Mouse (Mus musculus) ES-CJ7 (cell line): ENCODE data around the gene Kcnh1.

Experiments used
- DNase-seq: peaks from one replicate; pipeline ENCODE4 v3.0.0; 2011; ENCODE audit warnings: low read depth, low spot score

Kcnh1 gene

DNA sequence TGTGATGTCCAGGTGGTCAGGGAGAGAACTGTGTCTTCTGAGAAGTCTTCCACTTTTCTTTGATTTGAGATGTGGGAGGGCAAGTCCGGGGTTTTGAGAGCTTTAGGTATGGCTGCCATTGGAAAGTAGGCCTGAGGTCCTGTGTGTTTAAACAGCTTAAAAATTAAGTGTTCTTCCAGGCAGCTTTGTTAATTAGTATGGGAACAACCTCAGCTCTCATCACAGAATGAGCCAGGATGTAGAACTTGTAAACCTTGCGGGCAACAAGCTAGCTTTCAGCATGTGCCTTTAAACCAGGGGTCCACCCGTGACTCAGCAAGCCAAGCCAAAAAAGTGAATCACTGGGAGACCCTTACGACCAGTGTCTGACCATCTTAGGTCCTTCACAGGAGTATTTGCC is 214.6 kb downstream of the Kcnh1 start:
- DNase-seq, result no peak

DNA sequence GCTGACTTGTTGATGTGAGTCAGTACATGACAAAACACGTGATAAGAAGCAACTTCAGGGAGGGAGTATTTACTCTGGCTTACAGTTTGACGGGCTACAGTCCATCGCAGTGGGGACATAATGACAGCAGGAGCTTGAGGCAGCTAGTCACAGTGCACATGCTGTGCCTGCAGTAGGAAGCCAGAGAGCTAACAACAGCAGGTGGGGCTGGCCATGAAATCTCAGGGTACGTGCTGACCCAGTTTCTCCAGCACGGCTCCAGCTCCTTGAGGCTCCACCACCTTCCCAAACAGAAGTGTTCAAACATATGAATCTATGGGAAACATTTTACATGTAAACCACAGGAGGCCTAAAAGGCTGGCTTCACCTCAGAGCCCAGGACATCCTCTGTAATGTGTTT is 216.0 kb downstream of the Kcnh1 start:
- no peak for DNase-seq

DNA sequence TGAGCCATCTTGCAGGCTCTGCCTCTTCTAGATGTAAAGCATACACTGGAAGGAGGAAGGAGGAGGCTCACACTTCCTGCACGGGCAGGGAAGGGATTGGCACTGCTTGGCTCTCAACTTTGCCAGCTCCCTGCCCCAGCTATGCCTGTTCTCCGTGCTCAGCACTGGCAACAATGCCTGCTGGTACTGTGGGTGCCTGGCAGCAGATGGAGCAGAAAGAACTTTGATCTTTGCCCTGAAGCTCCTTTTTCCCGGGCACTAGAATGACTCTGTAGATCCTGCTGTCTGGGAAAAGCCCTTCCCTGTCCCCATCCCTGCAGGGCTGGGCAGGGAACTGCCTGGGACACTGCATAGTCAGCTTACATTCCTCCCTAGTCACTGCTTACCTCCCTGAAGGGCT is 225.2 kb downstream of the Kcnh1 start:
- DNase-seq, result no peak

DNA sequence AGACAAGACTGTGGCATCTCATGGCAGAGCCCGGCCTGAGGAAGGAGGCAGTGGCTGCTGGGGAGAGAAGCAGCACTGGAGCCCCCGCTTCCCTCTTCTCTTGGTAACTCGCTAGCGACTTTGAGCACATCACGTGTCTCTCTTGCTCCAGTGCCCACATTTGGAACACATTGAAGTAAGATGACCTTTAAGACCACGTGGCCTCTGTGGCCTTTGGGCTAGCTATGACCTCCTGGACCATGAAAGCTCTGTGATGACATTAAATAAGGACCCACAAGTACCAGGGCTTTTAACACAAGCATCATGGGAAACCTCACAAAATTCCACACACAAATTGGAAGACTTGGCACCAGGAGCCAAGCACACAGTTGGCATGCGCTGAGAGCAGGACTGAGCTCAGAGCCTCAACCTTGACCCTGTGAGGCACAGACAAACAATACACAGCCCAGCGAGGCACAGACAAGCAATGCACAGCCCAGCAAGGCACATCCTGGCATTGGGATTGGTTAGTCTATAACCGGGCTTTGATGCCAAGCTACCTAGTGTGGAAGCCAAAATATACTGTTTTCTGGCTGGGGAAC is 225.8 kb downstream of the Kcnh1 start:
- no peak for DNase-seq

DNA sequence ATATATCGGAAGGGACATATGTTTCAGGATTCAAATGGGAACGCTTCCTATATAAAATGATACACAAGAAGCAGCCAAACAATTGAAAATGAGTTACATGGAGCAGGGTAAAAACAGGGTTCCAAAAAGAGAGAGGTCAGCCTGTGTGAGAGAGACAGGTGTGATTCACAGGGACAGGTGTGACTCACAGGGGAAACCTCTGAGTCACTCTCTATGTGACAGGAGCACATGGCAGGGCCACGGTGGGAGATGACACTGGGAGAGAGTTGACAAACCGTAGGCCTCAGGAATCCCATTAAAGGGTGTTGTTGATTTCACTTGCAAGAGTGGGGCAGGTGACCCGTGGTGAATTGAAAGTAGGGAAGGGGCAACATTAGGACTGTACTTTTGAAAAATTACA is 228.6 kb downstream of the Kcnh1 start:
- no peak for DNase-seq

DNA sequence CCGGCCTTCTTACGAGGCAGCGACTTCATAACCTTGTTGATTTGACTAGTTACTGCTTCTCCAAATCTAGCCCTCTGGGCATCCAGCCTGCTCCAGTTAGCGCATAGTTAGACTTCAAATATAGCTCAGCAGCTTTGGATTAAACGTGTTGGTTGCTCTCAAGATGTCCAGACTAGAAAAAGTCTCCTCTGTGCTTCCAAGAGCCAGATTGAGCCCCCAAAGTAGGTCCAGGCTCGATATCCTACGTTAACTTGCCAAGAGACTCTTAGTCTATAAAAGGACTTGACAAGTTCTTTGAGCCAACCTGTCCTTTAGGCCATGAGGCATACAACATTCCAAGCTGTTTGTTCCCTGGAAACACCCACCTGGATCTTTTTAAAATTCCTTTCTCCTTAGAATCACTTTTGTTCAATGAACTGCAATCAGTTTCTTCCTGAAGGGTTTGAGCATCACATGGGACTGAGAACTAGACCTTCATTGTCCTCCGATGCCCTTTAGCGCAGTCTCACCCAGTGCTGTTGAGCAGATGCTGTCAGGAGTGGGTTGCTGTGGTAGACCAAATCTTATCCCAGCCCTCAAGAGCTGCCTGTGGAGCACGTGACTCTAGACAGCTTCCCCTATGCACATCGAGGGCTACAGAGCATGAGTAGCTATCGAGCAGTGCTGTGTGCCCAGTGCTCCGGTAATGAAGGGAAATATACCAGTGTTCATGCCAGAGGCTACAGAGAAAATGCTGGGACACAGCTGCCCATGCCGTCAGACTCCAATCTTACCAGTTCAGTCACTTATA is 231.0 kb downstream of the Kcnh1 start:
- DNase-seq, result no peak

DNA sequence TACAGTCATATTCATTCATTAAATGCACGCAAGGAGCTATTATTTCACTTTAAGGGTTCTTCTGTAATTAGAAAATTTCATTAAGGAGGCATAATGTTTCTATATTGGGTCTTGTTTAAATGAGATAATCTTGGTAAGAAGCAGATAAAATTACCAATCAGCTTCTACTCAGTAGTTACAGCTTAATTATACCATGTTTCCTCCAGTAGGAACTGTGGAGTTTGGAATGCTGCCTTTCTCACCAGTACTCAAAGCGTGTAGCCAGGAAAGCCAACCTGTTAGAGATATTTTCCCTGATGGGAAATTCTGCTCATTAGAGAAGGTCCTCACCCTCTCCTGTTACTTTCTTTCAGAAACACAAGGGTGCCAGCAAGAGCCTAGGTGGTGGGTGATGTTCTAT is 240.8 kb downstream of the Kcnh1 start:
- no peak for DNase-seq

DNA sequence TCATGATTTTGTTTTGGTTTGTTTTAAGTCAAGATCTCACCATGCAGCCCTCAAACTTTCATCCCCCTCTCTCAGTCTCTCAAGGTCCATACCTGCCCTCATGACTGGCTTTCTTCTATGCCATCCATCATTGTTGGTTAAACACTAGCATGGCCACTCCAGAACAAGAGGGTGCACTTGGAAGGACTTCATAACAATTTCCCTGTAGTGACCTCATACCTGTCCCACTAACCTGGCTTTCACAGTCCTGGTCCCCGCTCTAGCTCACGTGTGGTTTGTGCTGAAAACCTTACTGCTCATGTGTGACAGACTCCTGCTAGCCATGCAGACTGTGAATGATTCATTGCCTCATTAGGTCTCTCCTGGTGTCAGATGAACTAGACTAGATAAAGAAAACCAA is 244.9 kb downstream of the Kcnh1 start:
- DNase-seq, result no peak

DNA sequence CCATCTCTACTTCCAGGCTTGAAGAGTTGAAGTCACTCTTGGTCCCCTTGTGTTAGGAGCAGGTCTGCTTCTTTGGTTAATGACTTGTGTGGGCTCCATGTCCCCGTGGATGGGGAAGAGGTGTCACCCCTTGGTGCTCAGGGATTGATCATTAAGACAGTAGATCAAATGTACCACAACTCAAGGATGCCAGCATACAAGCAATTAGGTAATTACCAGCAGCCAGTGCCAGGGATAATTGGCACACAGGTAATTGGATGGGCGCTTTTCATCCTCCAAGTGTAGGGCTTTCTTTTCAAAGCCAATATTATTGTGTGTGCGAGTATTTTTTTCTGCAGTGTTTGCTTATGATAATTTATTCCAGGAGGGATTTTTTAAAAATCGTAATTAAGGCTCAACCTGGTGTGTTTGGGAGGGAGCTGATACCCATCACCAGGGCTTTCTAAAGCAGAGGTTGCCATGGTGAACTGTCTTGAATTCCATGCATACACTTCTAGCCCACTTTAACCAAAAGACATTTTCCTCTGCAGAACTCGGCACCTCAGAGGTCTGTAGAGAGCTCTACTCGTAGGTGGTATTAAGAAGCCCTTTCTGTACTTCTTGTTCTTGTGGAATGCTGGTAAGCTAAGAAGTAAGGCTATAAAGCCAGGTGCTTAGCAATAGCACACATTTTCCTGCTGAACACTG is 248.7 kb downstream of the Kcnh1 start:
- no peak for DNase-seq

DNA sequence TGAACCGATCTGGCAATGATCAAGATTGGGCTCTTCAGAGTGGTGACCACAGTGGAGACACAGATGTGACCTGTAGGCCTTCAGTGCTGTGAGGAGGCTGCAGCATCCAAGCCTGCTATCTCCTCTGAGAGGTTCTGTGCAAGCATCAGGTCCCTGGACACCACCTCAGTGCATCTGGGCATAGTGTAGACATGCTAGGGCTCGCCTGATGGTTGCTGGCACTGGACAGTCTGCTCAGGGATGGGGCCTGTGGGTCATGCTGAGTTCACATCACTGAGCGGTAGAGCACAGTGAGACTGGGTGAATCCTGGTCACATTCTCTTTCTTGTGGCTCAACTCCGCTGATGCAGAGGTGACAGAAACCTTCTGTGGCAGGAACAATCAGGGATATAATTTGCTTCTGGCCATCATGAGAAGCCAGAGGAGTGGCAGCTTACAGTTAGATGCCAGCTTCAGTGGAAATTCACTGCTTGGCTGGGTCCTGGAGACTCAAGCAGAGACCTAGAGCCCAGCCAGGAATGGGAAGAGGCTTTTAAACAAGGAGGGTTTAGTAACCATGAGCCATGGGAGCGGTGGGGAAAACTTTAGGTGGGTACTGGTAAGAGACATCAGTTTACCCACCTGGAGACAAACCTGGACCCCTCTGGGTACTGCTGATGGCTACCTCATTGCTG is 252.3 kb downstream of the Kcnh1 start:
- DNase-seq, result no peak

DNA sequence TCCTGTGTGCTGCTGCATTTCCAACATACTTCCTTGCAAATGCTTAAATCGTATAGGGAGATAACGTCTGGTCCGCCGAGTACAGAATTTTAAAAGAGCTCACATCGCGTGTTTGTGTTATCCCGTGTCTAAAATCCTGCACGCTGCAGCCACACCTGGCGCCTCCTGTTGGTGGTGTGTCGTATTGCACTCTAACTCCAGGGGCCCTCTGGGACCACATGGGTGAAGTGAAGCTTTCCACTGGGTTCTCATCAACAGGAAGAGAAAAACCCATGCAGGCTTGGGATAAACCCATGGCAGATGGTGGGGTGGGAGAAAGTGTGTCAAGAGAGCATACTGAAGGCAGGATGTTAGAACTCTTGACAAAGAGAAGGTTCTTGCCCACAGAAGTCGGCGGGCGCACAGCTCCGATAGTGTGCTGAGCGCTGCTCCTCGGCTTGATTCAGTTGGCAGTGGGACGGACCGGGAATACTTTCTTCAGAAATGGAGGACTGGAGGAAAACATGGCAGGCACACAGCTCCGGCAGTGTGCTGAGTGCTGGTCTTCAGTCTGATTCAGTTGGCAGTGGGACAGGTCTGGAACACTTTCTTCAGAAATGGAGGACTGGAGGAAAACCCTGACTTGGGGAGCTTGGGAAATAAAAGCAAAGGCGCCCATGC is 253.6 kb downstream of the Kcnh1 start:
- peak; percentile 69 for DNase-seq

DNA sequence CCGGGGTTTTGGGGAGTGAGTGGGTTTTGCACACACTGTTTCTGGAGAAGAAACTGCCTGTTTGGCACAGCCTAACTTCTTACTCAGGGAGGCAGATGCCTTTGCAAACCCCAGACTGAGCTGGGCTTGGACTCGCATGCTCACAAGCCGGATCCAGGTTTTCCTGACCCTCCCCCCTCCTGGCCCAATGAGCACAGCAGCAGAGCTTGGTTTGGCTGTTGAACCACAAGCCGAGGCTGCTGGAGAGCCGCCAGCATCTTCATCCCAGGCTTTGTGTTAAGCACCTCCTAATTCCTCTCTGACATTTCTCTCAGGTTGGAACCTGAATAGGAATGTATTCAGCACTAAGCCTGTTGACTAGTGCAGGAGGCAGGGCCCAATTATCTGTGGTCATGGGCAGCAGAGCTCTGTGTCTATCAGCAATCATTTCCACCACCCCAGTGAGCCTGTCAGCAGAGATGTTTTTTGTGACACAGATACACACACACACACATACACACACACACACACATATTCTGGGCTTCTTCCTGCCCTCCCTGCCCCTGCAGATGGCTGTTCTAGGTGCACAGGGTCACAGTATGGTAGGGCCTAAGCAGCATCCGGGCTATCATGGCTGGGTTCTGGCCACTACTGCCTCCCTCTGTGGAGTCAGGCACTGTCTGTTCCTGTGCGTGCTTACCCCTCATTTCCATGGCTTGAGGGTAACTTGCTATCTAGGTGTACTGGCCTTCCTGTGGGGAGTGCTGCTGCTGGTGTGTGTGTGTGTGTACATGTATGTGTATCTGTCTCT is 254.3 kb downstream of the Kcnh1 start:
- peak; percentile 17 for DNase-seq

DNA sequence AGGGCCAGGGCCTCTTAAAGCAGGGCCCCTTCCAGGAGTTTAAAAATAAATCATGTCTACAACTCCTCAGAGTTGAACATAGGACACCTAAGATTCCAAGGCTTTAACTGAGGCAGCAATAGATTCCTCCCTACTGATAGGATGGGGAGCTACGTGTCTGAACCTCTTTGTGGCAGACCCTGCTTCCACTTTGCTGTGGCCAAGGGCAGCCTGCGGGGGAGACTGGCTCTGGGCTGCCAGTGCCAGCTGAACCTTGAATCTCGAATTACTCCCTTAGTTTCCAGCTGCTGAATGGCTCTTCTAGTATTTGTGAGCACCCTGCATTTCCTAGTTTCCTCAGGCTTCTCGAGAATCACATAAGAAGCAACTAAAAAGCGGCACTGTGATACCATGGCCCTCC is 255.6 kb downstream of the Kcnh1 start:
- DNase-seq, result no peak

DNA sequence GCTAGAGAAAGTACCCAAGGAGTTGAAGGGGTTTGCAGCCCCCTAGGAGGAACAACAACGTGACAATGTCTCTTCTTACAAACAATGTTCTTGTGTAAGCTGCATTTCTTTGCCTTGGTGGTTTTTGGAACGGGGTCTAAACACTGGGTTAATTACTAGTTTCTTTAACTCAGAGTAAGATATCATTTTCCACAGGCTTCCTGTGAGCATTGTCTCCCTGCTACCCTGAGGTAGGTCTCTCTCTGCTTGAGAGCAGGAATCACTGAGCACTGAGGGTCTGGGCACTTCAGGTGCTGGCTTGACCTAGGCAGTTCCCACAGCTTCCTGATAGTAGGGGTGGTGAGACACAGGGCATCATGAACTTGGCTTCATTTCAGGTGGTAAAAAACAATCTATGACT is 257.1 kb downstream of the Kcnh1 start:
- DNase-seq, result no peak

DNA sequence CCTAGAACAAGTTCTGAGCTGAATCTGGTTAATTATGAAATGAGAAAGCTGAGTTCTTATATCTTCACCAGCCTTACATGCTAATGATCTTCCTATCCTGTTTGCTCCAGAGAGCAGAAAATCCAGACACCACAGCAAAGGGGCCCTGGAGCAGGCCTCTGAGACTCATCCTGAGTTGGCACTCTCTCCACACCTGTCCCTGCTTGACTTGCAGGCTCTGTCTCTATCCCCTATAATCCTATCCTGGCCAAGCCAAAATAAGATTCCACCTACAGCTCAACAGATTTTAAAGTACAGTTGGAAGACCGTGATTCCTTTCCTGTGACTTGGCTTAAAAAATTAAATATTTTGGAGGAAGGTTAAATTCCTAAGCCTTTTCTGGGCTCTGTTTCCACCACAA is 257.9 kb downstream of the Kcnh1 start:
- DNase-seq, result no peak

DNA sequence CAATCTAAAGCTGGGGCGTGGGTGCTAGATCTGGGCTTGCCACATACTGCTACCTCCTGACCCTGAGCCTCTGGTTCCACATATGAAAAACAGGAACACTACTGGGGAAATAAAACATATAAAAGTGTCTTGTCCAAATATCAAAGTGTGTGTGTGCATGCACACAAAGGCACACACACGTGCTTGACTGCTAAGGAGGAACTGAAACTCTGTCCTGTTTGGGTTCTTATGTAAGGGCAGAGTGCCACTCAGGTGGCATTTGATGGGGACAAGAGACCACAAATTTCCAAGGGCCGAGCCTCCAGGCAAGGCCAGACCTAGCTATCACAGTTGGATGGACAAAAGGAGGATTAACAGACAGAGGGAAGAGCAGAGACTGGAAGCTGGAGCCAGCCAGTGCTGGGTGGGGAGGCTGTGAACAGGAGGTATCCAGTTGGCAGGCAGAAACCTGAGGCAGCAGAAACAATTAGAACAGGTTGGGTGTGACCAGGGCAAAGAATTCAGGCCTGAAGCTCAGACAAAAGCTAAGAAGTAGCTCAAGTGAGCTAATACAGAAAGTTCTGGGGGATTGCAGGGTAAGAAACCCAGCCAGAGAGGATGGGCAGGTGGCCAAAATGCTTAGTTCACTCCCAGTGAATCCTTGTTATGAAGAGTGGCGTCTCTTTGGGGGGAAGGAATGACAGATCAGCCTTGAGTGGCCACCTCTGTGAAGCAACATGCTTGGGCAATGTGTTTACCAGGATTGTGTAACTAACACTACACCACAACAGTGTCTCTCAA is 259.2 kb downstream of the Kcnh1 start:
- DNase-seq, result peak; percentile 66

DNA sequence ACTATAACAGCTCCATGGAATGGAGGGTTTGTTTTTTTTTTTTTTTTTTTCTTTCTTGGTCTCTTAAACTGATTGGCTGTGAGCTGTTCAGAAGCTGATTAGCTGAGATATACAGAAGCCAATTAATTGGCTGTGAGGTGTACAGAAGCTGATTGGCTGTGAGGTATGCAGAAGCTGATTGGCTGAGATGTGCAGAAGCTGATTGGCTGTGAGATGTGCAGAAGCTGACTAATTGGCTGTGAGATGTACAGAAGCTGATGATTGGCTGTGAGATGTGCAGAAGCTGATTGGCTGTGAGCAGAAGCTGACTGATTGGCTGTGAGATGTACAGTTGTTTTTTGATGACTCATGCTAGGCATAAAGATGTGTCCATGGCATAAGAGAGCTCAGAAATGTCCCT is 259.9 kb downstream of the Kcnh1 start:
- peak; percentile 48 for DNase-seq

DNA sequence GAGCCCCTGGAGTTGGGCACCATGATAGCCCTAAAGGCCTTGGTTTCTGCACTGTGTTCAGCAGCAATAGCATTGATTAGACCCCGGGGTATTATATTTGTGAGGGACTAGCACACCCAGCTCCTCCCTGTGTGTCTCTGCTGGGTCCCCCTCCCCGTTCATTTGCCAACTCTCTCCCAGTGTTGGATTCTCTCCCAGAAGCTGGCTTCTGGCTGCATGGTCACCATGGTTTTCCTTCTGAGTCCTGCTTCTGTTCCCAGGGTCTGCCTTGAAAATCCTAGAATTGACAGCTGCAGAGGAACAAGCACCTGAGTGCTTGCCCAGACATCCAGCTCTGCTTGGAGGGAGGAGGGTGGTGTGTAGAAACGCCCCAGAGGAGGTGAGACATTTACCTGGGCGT is 261.1 kb downstream of the Kcnh1 start:
- DNase-seq, result no peak

DNA sequence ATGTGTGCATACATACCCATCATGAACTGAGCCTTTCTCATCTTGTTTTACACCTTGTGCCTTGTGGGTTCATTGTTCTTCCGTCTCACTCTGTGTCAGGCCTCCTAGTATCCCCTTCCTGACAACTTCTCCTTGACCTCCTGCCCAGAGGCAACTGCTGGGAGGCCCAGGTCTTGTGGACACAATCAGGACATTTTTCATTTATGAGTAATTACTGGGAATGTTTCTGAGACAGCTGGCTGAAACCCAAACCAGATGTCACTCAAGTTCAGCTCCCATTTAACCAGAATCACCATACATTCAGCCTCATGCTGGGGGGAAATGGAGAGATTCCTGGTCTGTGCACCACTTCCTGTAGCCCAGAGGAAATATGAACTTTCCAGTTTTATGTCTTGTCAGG is 263.9 kb downstream of the Kcnh1 start:
- no peak for DNase-seq

DNA sequence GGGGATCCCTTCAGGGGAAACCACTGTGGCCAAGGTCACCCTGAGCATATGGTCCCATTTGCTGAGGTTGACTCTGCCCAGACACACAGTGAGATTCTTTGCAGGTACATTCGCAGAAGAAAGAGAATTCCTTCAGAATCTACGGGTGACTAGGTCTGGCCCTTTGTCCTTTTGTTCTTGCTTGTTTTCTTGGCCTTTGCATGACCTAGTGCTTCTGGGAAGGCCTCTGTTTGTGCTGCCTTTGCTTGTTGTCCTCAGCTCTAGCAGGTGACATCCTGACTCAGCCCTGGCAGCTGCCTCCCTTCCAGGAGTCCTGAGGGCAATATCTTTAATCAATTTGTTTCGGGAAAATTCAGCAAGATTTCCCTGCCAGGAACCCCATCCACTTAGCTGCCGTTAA is 264.4 kb downstream of the Kcnh1 start:
- peak; percentile 81 for DNase-seq
